Mouse (Mus musculus): ENCODE results near the gene Tgfbr3.
"Not testable (repeated sequence)": the region's sequence is repeated elsewhere in the genome, so short reads cannot be mapped to it uniquely, and the experiment has no call there.

Tgfbr3 gene

GRCm38 (mm10) chr5:107248302-107248701, 41.1 kb downstream of the Tgfbr3 start:
- in situ Hi-C loops (cut with MboI, MseI) = not testable (repeated sequence)

GRCm38 (mm10) chr5:107247786-107248185, 41.6 kb downstream of the Tgfbr3 start:
- in situ Hi-C loops (cut with MboI, MseI) = no loop called here

GRCm38 (mm10) chr5:107243445-107243844, 46.0 kb downstream of the Tgfbr3 start:
- in situ Hi-C loops (cut with MboI, MseI) = no loop called here

- in situ Hi-C loops (cut with MboI, MseI) = no loop called here
Observed at GRCm38 (mm10) chr5:107242993-107243392, 46.4 kb downstream of the Tgfbr3 start.

- in situ Hi-C loops (cut with MboI, MseI) = no loop called here
Observed at GRCm38 (mm10) chr5:107240276-107240675, 49.2 kb downstream of the Tgfbr3 start.

- in situ Hi-C loops (cut with MboI, MseI) = no loop called here
Observed at GRCm38 (mm10) chr5:107237971-107238426, 51.4 kb downstream of the Tgfbr3 start.

- in situ Hi-C loops (cut with MboI, MseI) = no loop called here
Observed at GRCm38 (mm10) chr5:107236975-107237374, 52.5 kb downstream of the Tgfbr3 start.

- in situ Hi-C loops (cut with MboI, MseI) = no loop called here
Observed at GRCm38 (mm10) chr5:107236039-107236438, 53.4 kb downstream of the Tgfbr3 start.

GRCm38 (mm10) chr5:107233366-107234354, 55.8 kb downstream of the Tgfbr3 start:
- in situ Hi-C loops (cut with MboI, MseI) = no loop called here

GRCm38 (mm10) chr5:107230189-107230588, 59.2 kb downstream of the Tgfbr3 start:
- in situ Hi-C loops (cut with MboI, MseI) = no loop called here

GRCm38 (mm10) chr5:107229037-107229436, 60.4 kb downstream of the Tgfbr3 start:
- in situ Hi-C loops (cut with MboI, MseI) = no loop called here

- in situ Hi-C loops (cut with MboI, MseI) = no loop called here
Observed at GRCm38 (mm10) chr5:107227580-107227979, 61.8 kb downstream of the Tgfbr3 start.

GRCm38 (mm10) chr5:107224820-107225417, 64.5 kb downstream of the Tgfbr3 start:
- in situ Hi-C loops (cut with MboI, MseI) = no loop called here

GRCm38 (mm10) chr5:107224151-107224550, 65.3 kb downstream of the Tgfbr3 start:
- in situ Hi-C loops (cut with MboI, MseI) = no loop called here

- in situ Hi-C loops (cut with MboI, MseI) = not testable (repeated sequence)
Observed at GRCm38 (mm10) chr5:107223483-107223882, 65.9 kb downstream of the Tgfbr3 start.

GRCm38 (mm10) chr5:107223029-107223428, 66.4 kb downstream of the Tgfbr3 start:
- in situ Hi-C loops (cut with MboI, MseI) = no loop called here

GRCm38 (mm10) chr5:107222670-107223005, 66.8 kb downstream of the Tgfbr3 start:
- in situ Hi-C loops (cut with MboI, MseI) = no loop called here

- in situ Hi-C loops (cut with MboI, MseI) = no loop called here
Observed at GRCm38 (mm10) chr5:107221892-107222669, 67.3 kb downstream of the Tgfbr3 start.

- in situ Hi-C loops (cut with MboI, MseI) = no loop called here
Observed at GRCm38 (mm10) chr5:107220936-107221335, 68.5 kb downstream of the Tgfbr3 start.

GRCm38 (mm10) chr5:107219883-107220282, 69.5 kb downstream of the Tgfbr3 start:
- in situ Hi-C loops (cut with MboI, MseI) = no loop called here

GRCm38 (mm10) chr5:107219318-107219717, 70.1 kb downstream of the Tgfbr3 start:
- in situ Hi-C loops (cut with MboI, MseI) = no loop called here

- in situ Hi-C loops (cut with MboI, MseI) = no loop called here
Observed at GRCm38 (mm10) chr5:107218594-107218993, 70.8 kb downstream of the Tgfbr3 start.

Data from T-helper 2 cell (primary cell).